Mouse (Mus musculus) E14TG2a.4 (cell line): ENCODE measurements around the gene Cyp4f13.

ENCODE experiments used
- CTCF ChIP-seq: conservative IDR thresholded peaks from 2 replicates; pipeline ENCODE4 v1.5.1; 2014; ENCODE audit warnings: low read length
- NANOG ChIP-seq: IDR thresholded peaks from 2 replicates; pipeline ENCODE4 v1.6.1; 2014; ENCODE audit warnings: borderline replicate concordance, low read length, mixed read lengths
- POU5F1 ChIP-seq: IDR thresholded peaks from 2 replicates; pipeline ENCODE4 v1.6.1; 2014; ENCODE audit warnings: low read length, borderline replicate concordance

DNA sequence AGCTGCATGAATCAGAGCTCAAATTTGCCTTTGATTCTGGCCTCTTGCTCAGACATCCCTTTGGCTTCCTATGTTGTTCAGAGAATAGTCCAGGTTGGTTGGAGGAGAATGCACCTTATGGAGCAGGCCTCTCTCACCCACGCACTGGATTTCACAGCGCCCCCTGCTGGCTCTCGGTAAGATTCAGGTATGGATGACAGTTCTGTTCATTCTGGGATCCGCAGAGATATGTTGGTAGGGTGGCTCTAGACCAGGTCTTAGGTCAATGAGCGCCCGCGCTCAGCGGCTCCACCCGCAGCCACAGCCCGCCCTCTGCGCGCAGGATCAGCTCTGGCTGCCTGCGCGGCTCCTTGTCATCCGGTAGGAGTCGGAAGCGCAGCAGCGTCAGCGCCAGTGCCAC lies 42.0 kb downstream of the Cyp4f13 start:
- peak; percentile 74 for TF ChIP-seq CTCF
- no peak for TF ChIP-seq NANOG
- no peak for TF ChIP-seq POU5F1
